Mouse (Mus musculus) CH12.LX (cell line): ENCODE measurements around the gene Nek1.

Experiments used
- CHD2 ChIP-seq: IDR thresholded peaks from 2 replicates; pipeline ENCODE4 v1.6.1; 2011; ENCODE audit warnings: low read length, improper control_type of control experiment
- CTCF ChIP-seq, 2 experiments: IDR thresholded peaks in 1 of 2; conservative IDR thresholded peaks in 1 of 2; 2 replicates each; pipeline ENCODE4 v1.5.1; 2011 to 2012; ENCODE audit warnings: low read depth in 2 of 2, low read length in 2 of 2, improper control_type of control experiment in 1 of 2, inconsistent platforms in 1 of 2, mild to moderate bottlenecking in 1 of 2, moderate library complexity in 1 of 2
- EP300 ChIP-seq: IDR thresholded peaks from 2 replicates; pipeline ENCODE4 v1.6.1; 2011; ENCODE audit warnings: low read length, improper control_type of control experiment
- ETS1 ChIP-seq: conservative IDR thresholded peaks from 2 replicates; pipeline ENCODE4 v1.6.1; 2012; ENCODE audit warnings: low read depth, mild to moderate bottlenecking, inconsistent platforms, low read length, improper control_type of control experiment, moderate library complexity
- MAFK ChIP-seq: IDR thresholded peaks from 2 replicates; pipeline ENCODE4 v1.6.1; 2011; ENCODE audit warnings: low read length, improper control_type of control experiment; ENCODE audit not compliant: insufficient replicate concordance
- POLR2A ChIP-seq: IDR thresholded peaks from 2 replicates; pipeline ENCODE4 v1.6.1; 2011; ENCODE audit warnings: low read depth, mild to moderate bottlenecking, improper control_type of control experiment, low read length
- RAD21 ChIP-seq: IDR thresholded peaks from 2 replicates; pipeline ENCODE4 v1.6.1; 2011; ENCODE audit warnings: low read depth, mild to moderate bottlenecking, low read length, improper control_type of control experiment, moderate library complexity
- RCOR1 ChIP-seq: conservative IDR thresholded peaks from 2 replicates; pipeline ENCODE4 v1.6.1; 2012; ENCODE audit warnings: low read depth, mild to moderate bottlenecking, inconsistent platforms, low read length, improper control_type of control experiment
- ZKSCAN1 ChIP-seq: IDR thresholded peaks from 2 replicates; pipeline ENCODE4 v1.6.1; 2012; ENCODE audit warnings: low read depth, inconsistent platforms, low read length, improper control_type of control experiment, borderline replicate concordance

DNA sequence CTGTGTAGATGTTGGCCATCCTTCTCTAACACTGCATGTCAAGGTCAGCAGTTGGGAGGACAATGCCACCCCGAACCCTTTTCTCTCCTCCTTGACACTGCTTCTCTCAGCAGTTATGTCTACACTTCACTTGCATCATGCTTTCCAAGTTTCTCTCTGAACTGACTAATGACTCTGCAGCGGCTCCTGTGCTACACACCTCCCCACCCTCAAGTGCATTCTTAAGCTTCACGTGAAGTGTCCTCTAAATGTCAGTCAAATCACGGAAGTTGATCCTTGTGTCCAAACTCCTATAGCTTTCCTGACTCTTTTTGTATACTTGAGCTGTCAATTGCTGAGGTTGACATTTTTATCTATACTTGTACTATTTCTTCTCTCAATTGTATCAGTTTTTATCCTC, 117.5 kb downstream of the Nek1 start:
- no peak for TF ChIP-seq CTCF (conservative IDR thresholded peaks at IDR 0.05 in 1 of 2, IDR thresholded peaks at IDR 0.05 in 1 of 2; ENCODE audit: low read depth in 2 of 2, low read length in 2 of 2)
- no peak for TF ChIP-seq POLR2A
- TF ChIP-seq ZKSCAN1 = no peak
- TF ChIP-seq RAD21 = no peak
- no peak for TF ChIP-seq RCOR1
- TF ChIP-seq MAFK = no peak
- TF ChIP-seq ETS1 = no peak
- no peak for TF ChIP-seq CHD2
- TF ChIP-seq EP300 = no peak
